Mouse (Mus musculus): ENCODE data around the gene Timm13. TPM values are rescaled to one million over a fixed set of nuclear protein-coding genes. Genes with fewer than 3 reads are reported as not detected.

The Timm13 gene
- polyA plus RNA-seq, 1 experiment, result 199 TPM

- DNase-seq (ENCODE audit: low read depth, low spot score), result no peak
- 68% methylated on average over 14 of the region's 14 CpGs for WGBS
These were observed 33.6 kb upstream of the Timm13 start for GRCm38 (mm10) chr10:80934136-80934985.

GRCm38 (mm10) chr10:80933421-80933979 is 32.7 kb upstream of the Timm13 start:
- WGBS, result 2% methylated on average over 21 of the region's 21 CpGs
- no peak for DNase-seq (ENCODE audit: low read depth, low spot score)

- 7% methylated on average over 17 of the region's 17 CpGs for WGBS
- no peak for DNase-seq (ENCODE audit: low read depth, low spot score)
These were observed 32.1 kb upstream of the Timm13 start for GRCm38 (mm10) chr10:80932700-80933420.

GRCm38 (mm10) chr10:80932206-80932605 is 31.4 kb upstream of the Timm13 start:
- no peak for DNase-seq (ENCODE audit: low read depth, low spot score)
- 4% methylated on average over 20 of the region's 20 CpGs for WGBS

- DNase-seq (ENCODE audit: low read depth, low spot score), result no peak
- 29% methylated on average over 26 of the region's 26 CpGs for WGBS
These were observed 30.9 kb upstream of the Timm13 start for GRCm38 (mm10) chr10:80931695-80932094.

- no peak for DNase-seq (ENCODE audit: low read depth, low spot score)
- 15% methylated on average over 14 of the region's 14 CpGs for WGBS
These were observed 30.4 kb upstream of the Timm13 start for GRCm38 (mm10) chr10:80931153-80931671.

- DNase-seq (ENCODE audit: low read depth, low spot score), result no peak
- 2% methylated on average over 45 of the region's 45 CpGs for WGBS
These were observed 29.8 kb upstream of the Timm13 start for GRCm38 (mm10) chr10:80930361-80931152.

- no peak for DNase-seq (ENCODE audit: low read depth, low spot score)
- WGBS, result under 1% methylated on average over 56 of the region's 56 CpGs
These were observed 28.8 kb upstream of the Timm13 start, which contains the start of gene Gadd45b for GRCm38 (mm10) chr10:80929299-80930226. Gadd45b (plus strand) TSS chr10:80930073.

- DNase-seq (ENCODE audit: low read depth, low spot score), result no peak
- under 1% methylated on average over 48 of the region's 48 CpGs for whole genome bisulfite sequencing
These were observed 28.0 kb upstream of the Timm13 start for GRCm38 (mm10) chr10:80928586-80929298.

- 40% methylated on average over 3 of the region's 3 CpGs for WGBS
- no peak for DNase-seq (ENCODE audit: low read depth, low spot score)
These were observed 24.7 kb upstream of the Timm13 start for GRCm38 (mm10) chr10:80925472-80925871.

GRCm38 (mm10) chr10:80921923-80922322 is 21.2 kb upstream of the Timm13 start:
- no peak for DNase-seq (ENCODE audit: low read depth, low spot score)
- 38% methylated on average over 16 of the region's 16 CpGs for WGBS

- DNase-seq (ENCODE audit: low read depth, low spot score), result no peak
- under 1% methylated on average over 61 of the region's 61 CpGs for WGBS
These were observed 17.1 kb upstream of the Timm13 start, which contains the start of gene Lmnb2 for GRCm38 (mm10) chr10:80917779-80918434. Lmnb2 (minus strand) TSS chr10:80918245.

GRCm38 (mm10) chr10:80917336-80917778 is 16.6 kb upstream of the Timm13 start:
- DNase-seq (ENCODE audit: low read depth, low spot score), result no peak
- under 1% methylated on average over 15 of the region's 15 CpGs for WGBS

GRCm38 (mm10) chr10:80915736-80916135 is 15.0 kb upstream of the Timm13 start:
- DNase-seq (ENCODE audit: low read depth, low spot score), result no peak
- WGBS, result 60% methylated on average over 4 of the region's 4 CpGs

GRCm38 (mm10) chr10:80915260-80915659 is 14.5 kb upstream of the Timm13 start:
- no peak for DNase-seq (ENCODE audit: low read depth, low spot score)
- WGBS, result 42% methylated on average over 2 of the region's 2 CpGs

- 32% methylated on average over 5 of the region's 5 CpGs for WGBS
- DNase-seq (ENCODE audit: low read depth, low spot score), result no peak
These were observed 13.5 kb upstream of the Timm13 start for GRCm38 (mm10) chr10:80914253-80914656.

GRCm38 (mm10) chr10:80913364-80914011 is 12.7 kb upstream of the Timm13 start:
- no peak for DNase-seq (ENCODE audit: low read depth, low spot score)

More at GRCm38 (mm10) chr10:80913364-80914011, 12.7 kb upstream of the Timm13 start:
- 61% methylated on average over 7 of the region's 8 CpGs for WGBS
